Mouse (Mus musculus): ENCODE measurements around the gene Cdyl. TPM values are rescaled to one million over a fixed set of nuclear protein-coding genes. Genes with fewer than 3 reads are reported as not detected.
"Not testable (repeated sequence)": the region's sequence is repeated elsewhere in the genome, so short reads cannot be mapped to it uniquely, and the experiment has no call there.

Cdyl gene
- polyA plus RNA-seq, 1 experiment from 2014 or later, result 6.4 TPM

DNA sequence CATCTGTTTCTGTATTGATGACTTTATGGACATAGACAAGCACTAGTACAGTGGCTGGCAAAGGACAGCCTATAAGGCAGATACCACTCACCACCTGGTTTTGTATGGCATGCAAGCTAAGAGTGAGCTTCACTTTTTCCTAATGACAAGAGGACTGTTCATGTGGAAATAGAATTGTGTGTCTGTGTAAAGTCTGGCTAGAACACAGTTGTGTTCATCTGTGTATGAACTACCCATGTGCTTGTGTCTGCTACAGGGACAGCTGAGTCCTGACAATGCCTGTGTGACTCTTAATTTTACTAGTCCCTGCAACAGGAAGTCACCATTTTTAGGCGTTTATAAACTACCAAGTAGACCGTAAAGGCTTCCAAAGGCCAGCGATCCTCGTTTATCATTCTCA, 158.4 kb downstream of the Cdyl start:
- no peak overlapping the region for H3K27ac ChIP-seq (ENCODE audit: low read length)
- no peak overlapping the region for H3K9ac ChIP-seq (ENCODE audit: low read length)
- H3K4me2 ChIP-seq (ENCODE audit: low read depth, low read length), result no peak overlapping the region
- no peak for ATAC-seq (replicated peaks; ENCODE audit: extremely low read depth, insufficient read depth, low FRiP score)
- no peaks in the 10 kb centered on the region for H3K27me3 ChIP-seq (ENCODE audit: control insufficient read depth, insufficient read depth, low read length)
- peaks cover 25% of the 10 kb centered on the region for H3K4me1 ChIP-seq (ENCODE audit: control insufficient read depth, insufficient read depth, low read length)
- peaks cover 11% of the 10 kb centered on the region; the same call in 1 of the 2 replicates for H3K36me3 ChIP-seq (ENCODE audit: control insufficient read depth, insufficient read depth)
- H3K4me3 ChIP-seq (ENCODE audit: low read length), result no peak overlapping the region
- H3K9me3 ChIP-seq (replicated peaks; ENCODE audit: control insufficient read depth, low read length), result no peaks in the 10 kb centered on the region
- WGBS, result 89% methylated on average over 4 of the region's 4 CpGs

DNA sequence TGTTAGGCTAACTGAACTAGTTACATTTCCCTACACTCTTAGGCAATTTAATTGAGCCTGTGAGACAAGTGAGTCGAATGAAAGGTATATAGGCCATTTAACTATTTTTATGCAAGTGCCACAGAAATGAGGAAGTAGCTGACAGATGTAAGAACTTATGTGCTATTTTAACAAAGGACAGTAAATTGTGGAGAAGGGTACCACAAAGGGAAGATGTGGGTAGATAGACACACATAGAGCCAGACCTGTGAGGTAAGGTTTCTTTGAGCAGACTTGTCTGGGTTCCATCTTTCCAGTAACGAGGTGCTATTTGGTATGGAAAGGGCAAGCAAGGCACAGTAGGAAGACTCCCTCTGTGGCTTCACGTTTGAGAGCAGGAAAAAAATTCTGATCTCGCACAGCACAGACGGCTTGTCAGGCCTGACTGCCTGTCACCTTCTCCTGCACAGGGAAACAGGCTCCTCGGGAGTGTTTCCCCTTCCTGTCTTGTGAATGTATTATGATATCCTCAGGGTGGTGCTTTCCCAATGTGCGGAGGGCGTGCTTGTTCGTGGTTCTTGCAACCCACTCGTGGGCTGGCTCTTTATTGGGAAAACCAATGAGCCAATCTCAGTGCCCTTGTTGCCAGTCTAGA, 162.3 kb downstream of the Cdyl start:
- 66% methylated on average over 10 of the region's 10 CpGs for WGBS
- H3K9me3 ChIP-seq (replicated peaks; ENCODE audit: control insufficient read depth, low read length), result no peaks in the 10 kb centered on the region
- H3K4me3 ChIP-seq (ENCODE audit: low read length), result no peak overlapping the region
- H3K4me2 ChIP-seq (ENCODE audit: low read depth, low read length), result no peak overlapping the region
- H3K4me1 ChIP-seq (ENCODE audit: control insufficient read depth, insufficient read depth, low read length), result peaks cover 14% of the 10 kb centered on the region
- no peak overlapping the region for H3K27ac ChIP-seq (ENCODE audit: low read length)
- H3K27me3 ChIP-seq (ENCODE audit: control insufficient read depth, insufficient read depth, low read length), result no peaks in the 10 kb centered on the region
- no peak for ATAC-seq (replicated peaks; ENCODE audit: extremely low read depth, insufficient read depth, low FRiP score)
- peaks cover 12% of the 10 kb centered on the region; the same call in 1 of the 2 replicates for H3K36me3 ChIP-seq (ENCODE audit: control insufficient read depth, insufficient read depth)
- H3K9ac ChIP-seq (ENCODE audit: low read length), result no peak overlapping the region

DNA sequence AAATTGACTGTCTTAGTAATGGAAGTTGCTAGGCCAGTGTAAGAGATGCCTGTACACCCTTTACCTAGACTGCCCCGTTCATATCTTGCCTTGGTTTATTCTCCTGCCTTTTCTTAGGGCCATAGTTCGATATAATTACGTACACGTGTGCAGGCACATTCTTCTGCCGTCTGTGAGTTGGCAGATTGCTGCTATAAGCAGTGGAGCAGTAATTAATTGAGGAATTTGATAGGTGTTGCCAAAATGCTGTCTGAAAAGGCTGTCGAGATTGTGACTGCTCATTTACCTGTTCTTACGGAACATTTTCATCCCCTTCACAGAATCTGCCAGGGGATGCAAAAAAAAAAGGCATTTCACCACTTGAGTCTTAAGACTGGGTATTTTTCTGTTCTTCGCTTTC, 163.2 kb downstream of the Cdyl start:
- ATAC-seq (replicated peaks; ENCODE audit: extremely low read depth, insufficient read depth, low FRiP score), result no peak
- H3K4me3 ChIP-seq (ENCODE audit: low read length), result no peak overlapping the region
- peaks cover 12% of the 10 kb centered on the region; the same call in 1 of the 2 replicates for H3K36me3 ChIP-seq (ENCODE audit: control insufficient read depth, insufficient read depth)
- H3K4me2 ChIP-seq (ENCODE audit: low read depth, low read length), result no peak overlapping the region
- H3K9ac ChIP-seq (ENCODE audit: low read length), result no peak overlapping the region
- H3K27me3 ChIP-seq (ENCODE audit: control insufficient read depth, insufficient read depth, low read length), result no peaks in the 10 kb centered on the region
- no peaks in the 10 kb centered on the region for H3K9me3 ChIP-seq (replicated peaks; ENCODE audit: control insufficient read depth, low read length)
- peaks cover 10% of the 10 kb centered on the region for H3K4me1 ChIP-seq (ENCODE audit: control insufficient read depth, insufficient read depth, low read length)
- WGBS, result 75% methylated on average over 8 of the region's 8 CpGs
- H3K27ac ChIP-seq (ENCODE audit: low read length), result no peak overlapping the region

DNA sequence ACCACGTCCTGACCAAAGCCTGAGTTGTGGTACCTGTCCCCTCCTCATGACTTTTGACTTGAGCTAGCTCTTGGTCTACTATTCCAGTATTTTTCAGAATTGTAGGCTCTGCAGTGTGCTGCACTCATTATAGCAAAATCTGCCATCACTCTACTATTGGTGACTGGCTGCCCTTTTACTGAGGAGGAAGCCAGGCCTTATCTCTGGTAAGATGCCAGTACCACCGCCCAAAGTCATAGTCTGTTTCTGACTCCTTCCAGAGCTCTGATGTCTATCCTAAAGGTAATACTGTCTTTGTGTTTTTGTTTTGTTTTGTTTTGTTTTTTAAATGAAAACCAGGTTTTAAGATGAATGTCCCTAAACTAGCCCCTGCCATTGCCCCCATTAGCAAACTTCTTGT, 166.0 kb downstream of the Cdyl start:
- Histone ChIP-seq H3K4me1 (ENCODE audit: control insufficient read depth, insufficient read depth, low read length) (peaks cover 3% of the 10 kb centered on the region; the same call in 1 of the 2 replicates), H3K9me3 (replicated peaks; ENCODE audit: control insufficient read depth, low read length) (no peaks in the 10 kb centered on the region), H3K36me3 (ENCODE audit: control insufficient read depth, insufficient read depth) (peaks cover 5% of the 10 kb centered on the region; the same call in 1 of the 2 replicates), H3K4me2 (ENCODE audit: low read depth, low read length) (no peak overlapping the region), H3K4me3 (ENCODE audit: low read length) (no peak overlapping the region), H3K27ac (ENCODE audit: low read length) (no peak overlapping the region), H3K9ac (ENCODE audit: low read length) (no peak overlapping the region), H3K27me3 (ENCODE audit: control insufficient read depth, insufficient read depth, low read length) (no peaks in the 10 kb centered on the region)
- no peak for ATAC-seq (replicated peaks; ENCODE audit: extremely low read depth, insufficient read depth, low FRiP score)
- 65% methylated on average over 2 of the region's 2 CpGs for WGBS

DNA sequence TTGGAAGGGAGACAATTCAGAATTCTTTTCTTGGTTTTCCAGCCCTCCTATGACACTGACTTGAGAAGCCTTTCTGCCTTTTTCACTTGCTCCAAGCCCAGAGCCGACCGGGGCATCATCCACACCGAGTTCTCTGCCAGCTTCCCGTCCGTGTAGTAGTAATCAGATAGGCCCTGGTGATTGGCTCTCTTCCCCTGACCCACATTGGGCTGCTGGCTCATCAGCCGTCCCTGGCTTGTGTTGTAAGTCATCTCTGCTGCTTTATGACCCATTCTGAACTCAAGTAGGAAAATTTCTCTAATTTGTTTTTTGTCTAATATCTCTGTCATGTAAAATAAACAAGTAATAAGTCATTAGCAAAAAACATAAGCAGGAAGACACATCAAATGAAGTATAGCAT, 173.0 kb downstream of the Cdyl start:
- H3K9ac ChIP-seq (ENCODE audit: low read length), result no peak overlapping the region
- H3K27me3 ChIP-seq (ENCODE audit: control insufficient read depth, insufficient read depth, low read length), result no peaks in the 10 kb centered on the region
- peaks cover 21% of the 10 kb centered on the region for H3K4me1 ChIP-seq (ENCODE audit: control insufficient read depth, insufficient read depth, low read length)
- H3K9me3 ChIP-seq (replicated peaks; ENCODE audit: control insufficient read depth, low read length), result no peaks in the 10 kb centered on the region
- no peak overlapping the region for H3K4me3 ChIP-seq (ENCODE audit: low read length)
- no peak for ATAC-seq (replicated peaks; ENCODE audit: extremely low read depth, insufficient read depth, low FRiP score)
- peaks cover 2% of the 10 kb centered on the region; the same call in 1 of the 2 replicates for H3K36me3 ChIP-seq (ENCODE audit: control insufficient read depth, insufficient read depth)
- H3K27ac ChIP-seq (ENCODE audit: low read length), result no peak overlapping the region
- H3K4me2 ChIP-seq (ENCODE audit: low read depth, low read length), result no peak overlapping the region
- 34% methylated on average over 6 of the region's 6 CpGs for WGBS

DNA sequence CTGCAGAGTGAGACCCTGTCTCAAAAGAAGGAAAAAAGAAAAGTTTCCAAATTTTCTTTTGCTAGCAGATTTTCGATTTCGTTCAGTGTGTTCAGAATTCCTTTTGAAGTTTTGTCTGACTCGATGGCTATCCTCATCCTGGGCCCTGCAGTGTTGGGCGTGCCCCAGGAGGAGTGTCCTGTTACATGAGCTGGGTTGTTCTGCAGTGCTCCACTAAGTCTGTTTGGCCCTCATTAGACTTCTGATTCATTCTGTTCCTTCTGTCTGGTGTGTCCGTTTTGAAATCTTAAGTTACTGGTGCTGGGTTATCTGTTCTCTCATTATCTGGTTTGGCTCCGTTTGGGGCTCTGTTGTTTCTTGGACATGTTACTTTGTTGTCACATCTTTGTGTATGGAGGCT, 174.3 kb downstream of the Cdyl start:
- H3K27me3 ChIP-seq (ENCODE audit: control insufficient read depth, insufficient read depth, low read length), result no peaks in the 10 kb centered on the region
- peaks cover 2% of the 10 kb centered on the region; the same call in 1 of the 2 replicates for H3K36me3 ChIP-seq (ENCODE audit: control insufficient read depth, insufficient read depth)
- ATAC-seq (replicated peaks; ENCODE audit: extremely low read depth, insufficient read depth, low FRiP score), result no peak
- H3K4me3 ChIP-seq (ENCODE audit: low read length), result no peak overlapping the region
- H3K4me1 ChIP-seq (ENCODE audit: control insufficient read depth, insufficient read depth, low read length), result peaks cover 21% of the 10 kb centered on the region
- no peaks in the 10 kb centered on the region for H3K9me3 ChIP-seq (replicated peaks; ENCODE audit: control insufficient read depth, low read length)
- 39% methylated on average over 6 of the region's 6 CpGs for WGBS
- H3K27ac ChIP-seq (ENCODE audit: low read length), result no peak overlapping the region
- no peak overlapping the region for H3K4me2 ChIP-seq (ENCODE audit: low read depth, low read length)
- H3K9ac ChIP-seq (ENCODE audit: low read length), result no peak overlapping the region

DNA sequence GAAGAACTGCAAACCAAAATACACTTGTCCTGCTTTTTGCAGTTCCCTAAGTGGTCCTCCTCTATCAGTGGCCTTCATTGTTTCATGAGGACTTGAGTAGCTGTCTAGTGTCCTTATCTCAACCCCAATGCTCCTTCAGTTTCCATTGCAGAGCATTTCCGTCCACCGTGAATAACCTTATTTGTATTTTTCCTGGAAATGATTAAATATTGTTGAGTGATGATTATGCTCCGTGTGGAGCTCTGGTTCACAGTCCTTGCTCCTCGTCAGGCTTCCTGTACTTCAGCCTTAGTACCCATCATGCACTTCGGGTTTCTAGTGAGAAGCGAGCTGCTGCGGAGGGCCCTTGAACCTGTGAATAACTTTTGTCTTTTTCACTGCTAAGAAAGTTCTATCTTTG, 176.0 kb downstream of the Cdyl start:
- H3K4me2 ChIP-seq (ENCODE audit: low read depth, low read length), result no peak overlapping the region
- H3K4me3 ChIP-seq (ENCODE audit: low read length), result no peak overlapping the region
- 0 out of 2 replicates have a peak, but pooled peaks cover 1% of the 10 kb centered on the region for H3K36me3 ChIP-seq (ENCODE audit: control insufficient read depth, insufficient read depth)
- peaks cover 21% of the 10 kb centered on the region for H3K4me1 ChIP-seq (ENCODE audit: control insufficient read depth, insufficient read depth, low read length)
- WGBS, result 43% methylated on average over 7 of the region's 7 CpGs
- H3K9ac ChIP-seq (ENCODE audit: low read length), result no peak overlapping the region
- no peaks in the 10 kb centered on the region for H3K27me3 ChIP-seq (ENCODE audit: control insufficient read depth, insufficient read depth, low read length)
- H3K27ac ChIP-seq (ENCODE audit: low read length), result no peak overlapping the region
- H3K9me3 ChIP-seq (replicated peaks; ENCODE audit: control insufficient read depth, low read length), result no peaks in the 10 kb centered on the region
- no peak for ATAC-seq (replicated peaks; ENCODE audit: extremely low read depth, insufficient read depth, low FRiP score)

DNA sequence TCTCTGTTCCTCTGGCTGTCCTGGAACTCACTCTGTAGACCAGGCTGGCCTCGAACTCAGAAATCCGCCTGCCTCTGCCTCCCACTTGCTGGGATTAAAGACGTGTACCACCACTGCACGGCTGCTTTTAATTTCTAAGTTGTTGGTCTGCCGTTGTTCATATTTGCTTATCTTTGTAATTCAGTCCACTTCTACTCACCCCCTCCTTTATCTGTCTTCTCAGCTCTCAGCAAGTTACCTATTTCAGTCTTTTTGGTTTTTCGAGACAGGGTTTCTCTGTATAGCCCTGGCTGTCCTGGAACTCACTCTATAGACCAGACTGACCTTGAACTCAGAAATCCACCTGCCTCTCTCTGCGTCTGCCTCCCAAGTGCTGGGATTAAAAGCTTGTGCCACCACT, 176.9 kb downstream of the Cdyl start:
- WGBS, result 75% methylated on average over 7 of the region's 7 CpGs
- H3K9me3 ChIP-seq (replicated peaks; ENCODE audit: control insufficient read depth, low read length); H3K9ac ChIP-seq (ENCODE audit: low read length); H3K27me3 ChIP-seq (ENCODE audit: control insufficient read depth, insufficient read depth, low read length); H3K4me2 ChIP-seq (ENCODE audit: low read depth, low read length); H3K4me3 ChIP-seq (ENCODE audit: low read length); ATAC-seq (replicated peaks; ENCODE audit: extremely low read depth, insufficient read depth, low FRiP score); H3K27ac ChIP-seq (ENCODE audit: low read length); H3K36me3 ChIP-seq (ENCODE audit: control insufficient read depth, insufficient read depth): not testable (repeated sequence)
- peaks cover 23% of the 10 kb centered on the region for H3K4me1 ChIP-seq (ENCODE audit: control insufficient read depth, insufficient read depth, low read length)

DNA sequence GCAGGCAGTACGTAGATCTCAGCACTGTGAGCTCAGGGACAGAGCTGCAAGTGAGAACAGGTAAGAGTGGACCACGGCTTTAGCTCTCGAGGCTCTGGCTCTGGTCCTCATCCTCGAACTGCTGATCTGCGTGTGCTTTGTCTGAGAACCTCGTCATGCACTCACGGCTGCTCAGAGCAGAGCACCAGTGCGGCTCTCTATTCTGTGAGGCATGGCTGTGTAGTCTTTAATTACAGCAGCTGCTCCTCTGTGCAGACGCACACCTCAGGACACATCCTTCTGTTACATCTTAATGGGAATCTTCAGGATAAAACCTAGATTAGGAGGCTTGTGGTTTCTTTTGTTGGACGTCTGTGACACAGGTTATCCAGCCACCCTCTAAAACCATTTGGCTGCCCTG, 180.5 kb downstream of the Cdyl start:
- Histone ChIP-seq H3K9me3 (replicated peaks; ENCODE audit: control insufficient read depth, low read length) (no peaks in the 10 kb centered on the region), H3K4me1 (ENCODE audit: control insufficient read depth, insufficient read depth, low read length) (peaks cover 17% of the 10 kb centered on the region), H3K27me3 (ENCODE audit: control insufficient read depth, insufficient read depth, low read length) (no peaks in the 10 kb centered on the region), H3K27ac (ENCODE audit: low read length) (no peak overlapping the region), H3K4me2 (ENCODE audit: low read depth, low read length) (no peak overlapping the region), H3K36me3 (ENCODE audit: control insufficient read depth, insufficient read depth) (0 out of 2 replicates have a peak, but pooled peaks cover 3% of the 10 kb centered on the region), H3K9ac (ENCODE audit: low read length) (no peak overlapping the region), H3K4me3 (ENCODE audit: low read length) (no peak overlapping the region)
- 77% methylated on average over 10 of the region's 10 CpGs for WGBS
- no peak for ATAC-seq (replicated peaks; ENCODE audit: extremely low read depth, insufficient read depth, low FRiP score)
